Mouse (Mus musculus): ENCODE measurements around the gene C8b.

Gene C8b

GRCm38 (mm10) chr4:104810710-104811286, 44.7 kb downstream of the C8b start:
- no peak for DNase-seq (ENCODE audit: low spot score in 2 of 2)

GRCm38 (mm10) chr4:104813617-104814016, 47.5 kb downstream of the C8b start:
- DNase-seq (ENCODE audit: low spot score in 2 of 2) = no peak

GRCm38 (mm10) chr4:104816519-104817232, 50.6 kb downstream of the C8b start:
- no peak for DNase-seq (ENCODE audit: low spot score in 2 of 2)

- DNase-seq (ENCODE audit: low spot score in 2 of 2) = no peak
Measured at GRCm38 (mm10) chr4:104817509-104817908, 51.4 kb downstream of the C8b start.

GRCm38 (mm10) chr4:104818986-104819385, 52.9 kb downstream of the C8b start:
- no peak for DNase-seq (ENCODE audit: low spot score in 2 of 2)

- DNase-seq (ENCODE audit: low spot score in 2 of 2) = no peak
Measured at GRCm38 (mm10) chr4:104819891-104820290, 53.8 kb downstream of the C8b start.

- no peak for DNase-seq (ENCODE audit: low spot score in 2 of 2)
Measured at GRCm38 (mm10) chr4:104823597-104824101, 57.5 kb downstream of the C8b start.

GRCm38 (mm10) chr4:104824381-104825077, 58.4 kb downstream of the C8b start:
- no peak for DNase-seq (ENCODE audit: low spot score in 2 of 2)

- DNase-seq (ENCODE audit: low spot score in 2 of 2) = no peak
Measured at GRCm38 (mm10) chr4:104828939-104829338, 62.8 kb downstream of the C8b start.

GRCm38 (mm10) chr4:104835096-104835495, 69.0 kb downstream of the C8b start:
- DNase-seq (ENCODE audit: low spot score in 2 of 2) = no peak

GRCm38 (mm10) chr4:104838342-104838741, 72.2 kb downstream of the C8b start:
- DNase-seq (ENCODE audit: low spot score in 2 of 2) = no peak

- DNase-seq (ENCODE audit: low spot score in 2 of 2) = no peak
Measured at GRCm38 (mm10) chr4:104842204-104842603, 76.1 kb downstream of the C8b start.

GRCm38 (mm10) chr4:104843546-104843945, 77.4 kb downstream of the C8b start:
- no peak for DNase-seq (ENCODE audit: low spot score in 2 of 2)

All from spleen, postnatal 4 days (tissue).